Mouse (Mus musculus): Measurements from ENCODE around the gene Phxr2.

The Phxr2 gene

DNA sequence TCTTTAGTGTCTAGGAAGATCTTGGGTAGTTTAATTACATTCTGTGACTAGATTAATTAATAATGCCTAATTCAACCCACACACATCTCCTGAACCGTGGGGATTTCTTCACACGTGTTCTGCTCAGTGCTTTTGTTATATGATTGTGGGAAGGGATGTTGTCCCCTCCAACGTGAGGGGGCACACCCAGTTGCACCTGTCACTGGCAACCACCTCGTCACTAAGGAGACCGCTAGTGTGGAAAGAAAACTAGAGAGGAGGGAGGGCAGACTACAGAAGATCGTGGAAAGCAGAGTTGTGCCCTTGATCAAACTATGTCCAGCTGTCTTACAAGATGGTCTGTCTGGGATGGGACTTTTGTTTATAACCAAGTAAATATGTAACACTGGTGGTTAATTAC lies 40.1 kb downstream of the Phxr2 start:
- no peak for DNase-seq

DNA sequence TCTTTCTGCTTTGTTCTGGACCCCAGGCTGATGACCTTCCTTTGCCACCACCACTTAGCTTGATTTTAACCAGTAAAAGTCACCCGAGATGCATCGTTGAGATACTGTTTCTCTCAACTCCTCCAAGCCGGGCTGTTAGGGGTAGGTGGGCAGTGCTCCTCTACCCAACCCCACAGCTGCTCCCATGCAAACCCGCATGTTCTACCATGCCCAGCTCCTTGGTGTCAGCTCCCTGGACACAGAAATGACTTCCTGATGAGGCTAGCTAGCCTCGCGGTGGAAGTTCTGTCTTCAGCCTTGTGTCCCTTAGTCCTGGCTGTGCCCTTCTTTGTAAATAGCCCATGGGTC lies 40.9 kb downstream of the Phxr2 start:
- no peak for DNase-seq

DNA sequence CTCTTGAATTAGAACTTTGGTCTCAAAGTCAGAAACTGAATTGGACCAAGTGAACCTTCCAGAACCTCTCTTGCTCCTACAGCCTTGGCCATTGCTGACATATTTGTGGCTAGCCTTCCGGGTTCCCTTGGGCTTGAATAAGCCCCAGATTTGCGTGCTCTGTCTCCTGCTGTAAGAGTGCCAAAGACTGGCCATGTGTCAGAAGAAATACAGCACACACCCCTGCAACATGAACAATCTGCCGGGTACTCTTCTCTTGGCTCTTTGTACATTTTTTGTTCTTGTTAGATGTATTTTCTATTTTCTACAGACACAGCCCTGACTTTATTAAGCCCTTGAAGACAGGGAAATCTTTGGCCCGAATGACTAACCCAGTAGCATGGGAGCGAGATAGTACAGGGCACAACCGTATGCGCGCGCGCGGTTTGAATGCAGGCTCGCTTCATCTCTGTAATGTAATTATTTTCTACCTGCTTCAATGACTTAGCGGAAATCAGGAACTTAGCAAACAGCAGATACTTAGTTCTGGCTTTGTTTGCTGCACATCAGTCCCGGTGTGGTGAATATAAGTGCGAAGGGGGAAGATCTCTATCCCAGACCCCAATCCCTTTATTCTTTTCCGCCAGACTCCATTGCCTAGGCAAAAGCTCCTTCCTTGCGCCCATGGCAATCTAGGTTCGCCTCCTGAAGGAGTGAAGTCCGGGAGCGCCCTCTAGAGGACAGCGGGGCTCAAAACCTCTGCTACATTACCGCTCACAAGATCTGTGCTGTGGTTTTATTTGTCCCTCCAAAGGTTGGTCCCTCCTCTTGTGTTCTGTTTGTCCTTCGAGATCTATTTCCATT lies 41.5 kb downstream of the Phxr2 start:
- DNase-seq = peak; percentile 91

DNA sequence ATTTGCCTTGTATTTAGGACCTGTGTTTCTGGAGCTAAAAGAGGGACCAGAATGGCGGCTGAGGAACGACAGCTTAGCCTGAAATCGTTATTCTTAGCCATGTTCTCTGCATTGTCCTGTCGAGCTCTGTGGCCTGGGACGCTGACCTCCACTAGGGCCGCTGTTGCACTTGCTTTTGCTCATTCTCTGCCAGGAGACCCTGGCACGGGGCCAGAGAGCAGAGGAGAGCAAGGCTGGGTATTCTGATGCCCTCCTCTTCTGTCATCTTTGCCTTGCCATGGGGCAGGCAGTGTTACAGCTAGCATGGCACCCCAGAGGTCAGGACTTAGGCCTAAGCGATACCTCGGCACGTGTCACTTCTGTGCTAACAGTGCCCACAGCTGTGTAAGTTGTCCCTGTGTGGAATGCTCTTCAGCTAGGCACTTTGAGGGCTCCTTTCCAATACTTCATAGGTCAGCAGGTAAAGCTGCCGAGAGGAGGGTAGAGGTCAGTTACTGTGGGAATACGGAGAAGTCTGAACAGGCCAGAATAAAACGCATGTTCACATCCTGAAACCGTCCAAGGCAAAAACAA lies 42.6 kb downstream of the Phxr2 start:
- DNase-seq = no peak

DNA sequence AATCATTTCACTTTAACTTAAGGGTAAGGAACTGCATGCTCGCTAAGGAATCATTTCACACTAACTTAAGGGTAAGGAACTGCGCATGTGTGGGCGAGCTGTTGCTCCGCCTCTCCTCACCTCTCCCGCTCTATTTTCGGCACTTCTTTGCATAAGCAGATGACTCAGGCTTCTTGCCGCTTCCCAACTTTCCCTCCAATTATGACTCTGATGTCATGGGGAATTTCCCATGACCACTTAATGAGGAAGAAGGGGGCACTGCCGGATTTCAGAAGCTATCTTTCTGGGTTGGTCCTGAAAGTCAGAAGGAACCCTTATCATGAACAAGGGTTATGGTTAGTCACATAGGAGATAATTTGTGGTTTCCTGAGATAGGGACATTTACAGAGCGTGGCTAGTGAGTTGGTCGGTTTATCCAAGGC lies 44.5 kb downstream of the Phxr2 start:
- DNase-seq = peak; percentile 88

DNA sequence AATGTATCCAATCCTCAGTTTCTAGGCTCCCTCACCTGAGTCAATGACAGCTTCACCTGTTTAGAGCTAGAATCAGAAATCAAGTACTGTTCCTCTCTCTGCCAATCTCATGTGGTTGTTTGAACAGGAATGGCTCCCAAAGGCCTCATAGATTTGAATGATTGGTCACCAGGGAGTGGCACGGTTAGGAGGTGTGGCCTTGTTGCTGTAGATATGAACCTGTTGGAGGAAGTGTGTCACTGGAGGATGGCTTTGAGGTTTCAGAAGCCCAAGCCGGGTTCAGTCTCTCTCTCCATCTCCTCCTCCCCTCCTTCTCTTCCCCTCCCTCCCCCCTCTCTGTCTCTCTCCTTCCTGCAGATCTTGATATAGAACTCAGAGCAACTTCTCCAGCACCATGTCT lies 47.5 kb downstream of the Phxr2 start:
- no peak for DNase-seq

DNA sequence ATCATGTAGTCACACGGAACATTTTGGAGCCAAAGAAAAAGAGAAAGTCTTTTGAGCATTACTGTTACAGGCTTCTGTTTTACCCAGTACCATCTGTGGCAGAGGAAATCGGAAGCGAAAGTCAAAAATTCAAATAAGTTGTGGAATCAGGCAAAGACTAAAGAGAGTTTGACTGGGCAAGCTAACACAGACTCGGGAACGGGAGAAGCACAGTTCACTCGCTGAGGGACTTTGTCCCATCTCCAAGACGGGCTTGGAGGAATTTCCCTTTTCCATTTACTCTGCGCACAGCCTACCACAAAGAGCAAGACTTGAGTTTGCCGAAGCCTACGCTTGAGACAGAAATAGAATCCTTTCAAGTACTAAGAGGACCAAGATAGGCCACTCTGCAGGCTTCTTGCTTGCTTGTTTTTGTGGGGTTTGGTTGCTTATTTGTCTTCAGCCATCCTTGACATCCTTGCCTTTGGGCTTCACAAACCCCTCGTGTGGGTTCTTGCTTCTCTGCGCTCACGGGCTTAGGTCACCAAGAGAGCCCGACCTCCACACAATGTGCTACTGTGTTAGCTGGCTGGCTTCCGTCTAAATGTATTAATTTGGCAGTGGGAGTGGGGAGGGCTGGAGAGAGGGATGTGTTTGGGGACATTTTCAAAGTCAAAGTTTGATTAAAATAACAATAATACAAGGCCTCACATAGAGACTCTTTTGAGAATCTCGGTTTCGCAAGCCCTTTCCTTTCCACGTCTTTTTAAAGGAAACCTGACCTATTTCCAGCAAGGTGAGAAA lies 49.8 kb downstream of the Phxr2 start:
- DNase-seq = peak; percentile 62

Data from right cerebral cortex, adult 18-20 months (tissue).